Mouse (Mus musculus): ENCODE data around the gene Cdk19.

The Cdk19 gene

DNA sequence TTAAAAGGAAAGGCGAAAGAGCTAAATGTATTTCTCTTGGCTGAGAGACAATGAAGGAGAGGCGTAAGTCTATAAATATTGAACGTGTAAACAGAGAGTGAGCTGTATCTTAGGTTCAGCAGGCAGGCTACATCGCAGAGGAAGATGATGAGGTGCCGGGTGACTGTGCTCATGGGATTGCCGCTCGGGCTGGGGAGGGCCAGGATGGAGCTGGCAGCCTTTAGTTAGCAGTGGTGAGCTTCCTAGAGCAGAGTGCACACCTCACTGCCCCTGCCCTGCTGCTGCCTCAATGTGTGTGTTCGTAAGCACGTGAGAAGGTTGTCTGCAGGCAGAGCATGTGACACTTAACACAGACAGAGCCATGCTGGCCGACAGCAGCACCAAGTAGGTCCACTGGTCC is 101.4 kb downstream of the Cdk19 start:
- no peak for DNase-seq (ENCODE audit: low read depth, low spot score)

DNA sequence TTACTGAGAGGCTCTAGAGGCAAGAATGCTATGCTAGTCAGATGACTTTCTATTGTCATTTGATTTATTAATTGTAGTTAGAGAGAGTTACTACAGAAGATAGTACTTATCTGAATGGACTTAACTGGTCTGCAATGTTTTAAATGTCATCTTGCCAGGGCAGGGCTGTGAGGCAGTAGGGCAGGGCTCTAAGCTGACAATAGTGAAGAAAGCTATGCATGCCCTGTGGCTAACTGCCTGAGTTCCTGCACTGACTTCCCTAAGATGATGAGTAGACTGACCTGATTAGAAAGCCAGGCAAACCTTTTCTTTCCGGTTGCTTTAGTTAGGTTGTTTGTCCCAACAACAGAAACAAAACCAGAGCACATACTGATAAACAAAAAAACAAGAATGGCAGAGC is 102.7 kb downstream of the Cdk19 start:
- peak; percentile 38 for DNase-seq (ENCODE audit: low read depth, low spot score)

DNA sequence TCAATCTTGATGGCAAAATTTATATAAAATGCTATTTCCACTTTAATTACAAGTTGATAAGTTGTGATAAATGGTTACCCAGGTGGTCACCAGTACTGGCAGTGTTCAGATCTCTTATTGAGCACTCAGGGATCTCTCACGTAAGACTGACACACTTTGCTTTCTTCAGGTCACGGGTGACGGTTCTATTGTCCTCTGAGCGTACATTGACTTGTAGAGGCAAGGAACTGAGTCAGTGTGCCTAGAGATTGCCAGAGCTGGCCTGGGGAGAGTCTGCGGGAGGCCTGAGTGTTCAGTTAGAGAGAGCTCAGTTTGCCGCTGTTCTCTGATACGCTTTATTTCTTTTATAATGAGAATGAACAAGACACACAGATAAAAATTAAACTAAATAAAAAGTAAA is 104.0 kb downstream of the Cdk19 start:
- DNase-seq (ENCODE audit: low read depth, low spot score): peak; percentile 45

DNA sequence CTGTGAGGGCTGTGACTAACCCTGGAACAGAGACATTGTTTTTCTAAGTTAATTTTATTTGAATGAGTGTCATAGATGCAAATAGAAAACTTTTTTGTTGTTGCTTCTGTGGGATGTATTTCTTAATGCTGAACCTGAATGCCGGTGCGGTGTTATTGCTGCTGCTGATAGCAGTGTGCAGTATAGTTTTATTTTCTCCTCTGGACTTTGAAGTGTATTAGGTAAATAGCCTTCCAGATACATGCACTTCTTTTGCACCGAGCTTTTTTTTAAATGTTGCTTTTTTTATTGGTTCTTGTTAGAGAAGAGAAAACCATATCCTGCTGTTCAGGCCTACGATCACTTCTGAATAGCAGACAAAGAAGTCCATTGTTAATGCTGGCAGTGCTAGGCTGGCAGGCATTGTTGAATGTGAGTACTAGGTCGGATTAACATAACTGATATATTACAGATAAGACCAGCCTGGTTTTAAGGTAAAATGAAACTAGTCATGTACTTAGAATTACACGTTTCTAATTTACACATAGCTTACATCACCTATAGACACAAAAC is 104.5 kb downstream of the Cdk19 start:
- DNase-seq (ENCODE audit: low read depth, low spot score): peak; percentile 59

DNA sequence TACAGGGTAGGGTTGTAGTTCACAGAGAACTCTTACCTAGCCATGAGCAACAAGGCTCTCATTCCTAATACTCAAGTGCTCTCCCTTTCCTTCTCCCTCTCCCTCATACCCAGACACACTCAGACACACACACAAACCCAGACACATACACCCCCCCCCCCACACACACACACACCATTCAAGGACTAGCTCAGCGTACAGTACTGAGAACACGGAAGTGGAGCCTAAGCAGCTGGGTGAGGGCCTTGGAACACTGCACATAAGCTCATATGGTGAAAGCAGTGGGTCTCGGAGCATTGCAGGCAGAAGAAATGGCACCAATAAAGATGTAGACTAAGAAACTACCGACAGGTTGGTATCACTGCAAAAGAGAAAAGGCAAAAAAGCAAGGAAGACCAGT is 105.2 kb downstream of the Cdk19 start:
- DNase-seq (ENCODE audit: low read depth, low spot score): no peak

DNA sequence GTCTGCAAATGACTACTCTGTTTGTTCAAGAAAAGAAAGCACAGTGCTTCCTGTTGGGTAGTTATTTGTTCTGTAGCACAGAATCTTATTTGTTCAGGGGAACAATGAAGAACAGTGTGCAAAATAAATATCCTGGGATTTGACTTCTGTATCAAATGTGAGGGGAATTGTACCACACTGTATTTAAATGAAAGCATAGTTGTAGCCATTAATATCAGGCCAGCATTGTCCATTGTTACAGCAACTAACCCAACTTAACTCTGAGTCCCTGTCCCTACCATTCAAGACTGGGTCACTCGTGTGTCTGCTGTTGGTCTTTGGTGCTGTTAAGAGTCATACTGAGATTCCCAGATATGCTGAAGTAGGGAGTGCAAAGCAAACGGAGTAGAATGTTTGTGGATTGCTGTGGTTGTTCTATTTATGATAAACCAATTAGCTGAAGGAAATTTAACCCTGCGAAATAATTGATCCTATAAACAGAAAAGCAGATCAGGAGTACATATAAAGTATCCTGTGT is 106.8 kb downstream of the Cdk19 start:
- DNase-seq (ENCODE audit: low read depth, low spot score): no peak

DNA sequence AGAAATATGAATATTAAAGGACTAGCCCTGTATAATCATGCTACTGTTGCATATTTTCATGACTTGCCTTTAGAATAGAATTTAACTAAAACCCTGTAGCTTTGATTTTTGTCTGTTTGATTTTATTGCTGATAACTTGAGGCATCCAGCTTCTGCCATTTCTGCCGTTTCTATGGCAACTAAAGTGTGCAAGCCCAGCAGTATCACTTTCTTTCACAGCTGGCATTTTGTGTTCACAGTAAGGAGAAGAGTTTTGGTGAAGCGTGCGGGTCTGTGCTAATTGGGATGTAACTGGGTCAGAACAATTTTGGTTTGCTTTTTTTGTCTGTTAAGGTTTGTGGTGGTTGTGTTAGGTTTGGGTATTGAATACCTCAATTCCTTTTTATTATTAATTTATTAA is 107.3 kb downstream of the Cdk19 start:
- DNase-seq (ENCODE audit: low read depth, low spot score): no peak

DNA sequence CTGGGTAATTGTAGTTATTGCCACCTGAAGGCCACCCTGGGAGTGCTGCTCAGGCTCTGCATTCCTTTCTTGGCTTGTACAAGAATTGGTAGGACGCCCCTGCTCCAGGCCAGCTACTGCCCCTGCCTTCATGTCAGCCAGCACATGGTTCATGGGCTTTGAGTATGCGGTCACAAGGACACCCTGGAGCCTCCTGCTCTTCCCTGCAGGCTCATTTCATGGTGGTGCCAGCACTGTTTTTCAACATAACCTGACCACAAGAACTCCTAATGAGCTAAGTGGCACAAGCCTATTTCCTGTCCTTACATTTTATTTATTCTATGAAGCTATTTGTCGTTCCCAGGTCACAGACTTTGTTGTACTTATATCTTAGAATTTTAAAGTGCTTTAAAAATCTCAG is 107.9 kb downstream of the Cdk19 start:
- DNase-seq (ENCODE audit: low read depth, low spot score): no peak

DNA sequence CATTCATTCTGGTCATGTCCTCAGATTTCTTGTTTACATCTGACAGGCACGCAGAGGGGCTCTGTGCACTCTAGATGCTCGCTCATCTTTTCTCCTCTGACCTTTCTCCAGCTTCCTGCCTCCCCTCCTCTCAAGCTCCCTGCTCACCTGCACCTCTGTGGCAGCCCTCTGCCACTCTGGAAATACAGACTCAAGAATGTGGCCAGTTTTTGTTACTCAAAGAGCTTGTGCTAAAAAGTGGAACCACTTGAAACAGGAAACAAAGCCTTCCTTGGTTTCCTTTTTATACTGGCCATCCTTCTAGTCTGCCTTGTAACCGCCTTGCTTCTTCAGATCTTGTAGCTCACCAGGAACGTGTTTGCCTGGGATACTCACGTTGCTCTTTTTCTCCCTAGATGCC is 108.6 kb downstream of the Cdk19 start:
- no peak for DNase-seq (ENCODE audit: low read depth, low spot score)

DNA sequence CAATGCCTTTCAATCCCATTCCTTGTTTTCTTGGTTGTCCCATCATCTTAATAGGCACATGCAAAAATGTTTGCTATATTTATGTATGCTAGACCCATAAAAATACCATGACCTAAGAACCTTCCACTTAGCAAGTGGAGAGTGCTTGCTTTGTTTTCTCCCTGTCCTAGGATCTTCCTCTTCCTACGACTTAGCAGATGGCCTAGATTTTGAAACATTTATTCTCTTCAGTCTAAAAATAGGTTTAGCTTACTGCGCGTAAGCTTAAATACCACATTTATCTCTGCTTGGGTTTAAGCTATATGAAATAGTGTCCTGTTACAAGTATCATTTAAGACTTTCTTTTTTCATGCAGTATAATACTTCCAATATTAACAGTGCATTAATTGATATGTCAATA is 109.1 kb downstream of the Cdk19 start:
- no peak for DNase-seq (ENCODE audit: low read depth, low spot score)

DNA sequence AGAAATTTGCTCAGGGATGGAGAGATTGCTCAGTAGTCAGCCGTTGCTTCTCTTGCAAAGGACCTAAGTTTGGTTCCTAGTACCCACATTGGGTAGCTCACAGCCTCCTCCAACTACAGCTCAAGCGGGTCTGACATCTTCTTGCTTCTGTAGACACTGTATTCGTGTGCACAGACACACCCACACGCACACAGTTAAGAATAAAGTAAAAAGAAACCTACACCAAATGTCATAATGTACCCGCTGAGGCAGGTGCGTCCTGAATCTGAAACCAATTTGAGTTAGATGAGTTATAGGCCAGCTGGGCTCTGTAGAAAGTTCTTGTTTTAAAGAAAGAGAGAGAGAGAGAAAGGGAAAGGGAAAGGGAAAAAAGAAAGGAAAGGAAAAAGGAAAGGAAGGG is 110.2 kb downstream of the Cdk19 start:
- DNase-seq (ENCODE audit: low read depth, low spot score): no peak

DNA sequence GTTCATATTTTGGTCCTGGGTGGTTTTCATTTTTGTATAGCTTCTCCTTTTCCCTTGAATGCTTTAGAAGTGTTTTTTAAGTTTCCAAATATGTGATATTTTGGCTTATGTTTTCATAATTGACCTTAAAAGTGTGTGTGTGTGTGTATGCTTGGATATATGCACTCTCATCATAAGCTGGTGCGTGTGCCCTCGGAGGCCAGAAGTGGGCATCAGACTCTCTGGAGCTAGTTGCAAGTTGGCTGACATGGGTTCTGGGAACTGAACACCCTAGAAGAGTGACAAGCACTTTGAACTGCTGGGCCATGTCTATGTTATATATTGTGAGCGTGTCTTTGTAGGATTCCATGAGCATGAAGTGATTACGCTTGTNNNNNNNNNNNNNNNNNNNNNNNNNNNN is 110.8 kb downstream of the Cdk19 start:
- no peak for DNase-seq (ENCODE audit: low read depth, low spot score)

DNA sequence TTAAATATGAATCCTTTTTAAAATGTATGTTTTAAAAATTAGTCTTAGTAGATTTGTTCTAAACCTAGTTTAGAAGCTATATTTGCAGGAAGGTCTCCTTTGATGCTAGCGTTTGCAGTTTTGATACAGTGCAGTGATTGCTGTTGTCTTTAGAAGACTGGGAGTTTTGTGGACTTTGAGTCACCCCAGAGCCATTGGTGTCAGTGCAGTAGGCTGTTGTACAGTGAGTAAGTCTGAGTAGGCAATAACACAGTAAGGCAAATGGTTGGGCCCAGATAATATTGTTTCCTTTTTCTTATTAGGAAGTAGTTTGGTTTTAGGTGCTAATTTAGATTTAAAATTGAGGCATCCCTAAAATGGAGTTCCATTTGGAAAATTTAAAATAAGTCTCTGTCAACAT is 117.8 kb downstream of the Cdk19 start:
- DNase-seq (ENCODE audit: low read depth, low spot score): no peak

DNA sequence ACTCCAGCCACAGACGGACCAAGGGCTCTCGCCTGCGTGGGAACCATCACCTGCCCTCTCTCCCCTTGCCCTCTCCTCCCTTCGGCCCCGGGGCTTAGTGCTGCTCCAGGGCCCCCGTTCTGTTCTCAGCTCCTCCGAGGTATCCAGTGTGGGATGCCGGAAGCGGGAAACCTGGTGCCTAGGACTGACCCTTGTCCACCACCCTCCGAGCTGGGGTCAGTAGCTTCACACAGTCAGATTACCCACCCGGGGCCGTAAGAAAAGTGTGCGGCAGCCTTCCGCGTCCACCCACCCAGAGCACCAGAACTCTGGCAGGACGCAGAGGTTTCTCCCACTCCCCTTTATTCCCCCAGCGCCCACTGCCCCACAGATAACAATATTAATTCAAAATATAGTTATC is 119.8 kb downstream of the Cdk19 start:
- no peak for DNase-seq (ENCODE audit: low read depth, low spot score)

DNA sequence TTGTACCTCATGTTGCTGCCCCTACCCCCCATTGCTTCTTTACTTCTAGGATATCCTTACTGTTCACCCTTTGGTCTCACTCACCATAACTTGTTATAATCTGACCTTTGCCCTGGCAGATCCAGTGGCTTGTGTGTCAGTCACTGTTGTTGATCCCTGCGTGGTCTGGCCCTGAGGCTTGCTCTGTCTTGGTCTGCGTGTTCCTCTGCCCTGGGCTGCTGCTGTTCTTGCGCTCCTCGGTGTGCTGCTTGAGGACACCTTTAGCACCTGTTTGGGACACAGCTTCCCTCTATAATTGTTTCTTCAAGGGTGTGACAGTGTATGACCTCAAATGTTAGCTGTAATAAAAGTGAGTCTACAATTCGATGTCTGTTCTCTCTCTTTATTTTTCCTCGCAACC is 122.0 kb downstream of the Cdk19 start:
- DNase-seq (ENCODE audit: low read depth, low spot score): no peak

DNA sequence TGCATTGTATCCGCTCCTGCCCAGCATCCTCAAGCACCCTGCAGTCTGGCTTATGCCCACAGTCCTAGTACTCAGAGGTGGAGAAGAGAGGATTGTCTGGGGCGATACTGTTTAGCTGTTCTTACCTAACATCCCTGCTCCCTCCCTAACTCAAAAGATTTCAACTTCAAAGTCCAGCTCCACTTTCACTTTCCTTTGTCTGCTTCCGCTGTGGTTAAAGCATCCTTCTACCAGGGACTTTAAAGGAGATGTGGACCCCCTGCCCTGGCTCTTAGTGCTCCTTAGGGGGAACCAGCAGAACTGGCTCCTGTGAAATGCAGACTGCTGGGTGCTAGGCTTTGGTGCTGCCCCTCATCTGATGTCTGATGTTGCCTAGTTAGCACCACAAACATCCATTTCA is 122.9 kb downstream of the Cdk19 start:
- no peak for DNase-seq (ENCODE audit: low read depth, low spot score)

DNA sequence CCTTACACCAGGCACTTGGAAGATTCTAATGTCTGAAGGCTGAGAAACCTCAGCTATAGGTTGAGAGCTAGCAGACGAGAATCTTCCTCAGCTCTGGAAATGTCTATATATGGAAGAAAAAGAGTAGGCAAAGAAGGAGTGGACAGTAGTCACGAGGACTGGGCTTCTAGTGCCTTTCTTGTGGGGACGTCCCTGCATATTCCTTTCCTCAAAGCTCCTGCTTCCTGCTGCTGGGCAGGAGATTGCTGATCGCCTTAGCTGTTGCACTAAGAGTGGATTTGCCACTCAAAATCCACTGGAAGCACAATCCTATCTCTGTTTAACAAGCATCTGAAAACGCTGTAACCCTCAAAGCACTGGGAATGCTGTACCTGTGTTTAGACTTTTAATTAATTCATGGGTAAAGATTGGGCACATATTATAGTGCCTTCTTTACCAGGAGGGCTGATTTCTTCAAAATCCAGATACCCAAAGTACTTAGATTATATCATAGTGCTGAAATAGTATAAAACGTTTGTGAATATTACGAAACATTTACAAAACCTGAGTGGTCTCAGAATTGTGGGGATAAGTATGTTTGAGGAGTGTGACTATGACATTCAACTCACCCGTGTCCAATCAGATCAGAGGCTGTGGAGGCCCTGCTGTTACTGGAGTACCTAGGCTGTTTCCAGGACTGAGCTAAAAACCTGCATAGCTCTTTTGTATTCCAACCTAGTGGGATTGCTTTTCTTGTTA is 128.0 kb downstream of the Cdk19 start:
- no peak for DNase-seq (ENCODE audit: low read depth, low spot score)

DNA sequence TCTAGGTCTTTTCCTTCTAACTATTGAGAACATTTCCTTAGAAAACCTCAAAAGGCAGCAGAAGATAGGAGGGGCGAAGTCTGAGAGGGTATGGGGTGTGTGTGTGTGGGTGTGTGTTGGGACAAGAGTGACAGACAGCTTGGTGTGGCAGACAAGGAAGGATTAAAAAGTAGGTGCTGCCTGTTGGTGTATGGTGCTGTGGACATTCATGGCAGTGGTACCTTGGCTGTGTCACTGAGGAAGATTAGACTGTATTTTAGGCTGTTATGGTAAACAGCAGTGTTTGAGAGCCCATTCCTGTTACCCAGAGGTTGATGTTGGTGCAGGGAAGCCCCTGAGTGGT is 128.5 kb downstream of the Cdk19 start:
- no peak for DNase-seq (ENCODE audit: low read depth, low spot score)

DNA sequence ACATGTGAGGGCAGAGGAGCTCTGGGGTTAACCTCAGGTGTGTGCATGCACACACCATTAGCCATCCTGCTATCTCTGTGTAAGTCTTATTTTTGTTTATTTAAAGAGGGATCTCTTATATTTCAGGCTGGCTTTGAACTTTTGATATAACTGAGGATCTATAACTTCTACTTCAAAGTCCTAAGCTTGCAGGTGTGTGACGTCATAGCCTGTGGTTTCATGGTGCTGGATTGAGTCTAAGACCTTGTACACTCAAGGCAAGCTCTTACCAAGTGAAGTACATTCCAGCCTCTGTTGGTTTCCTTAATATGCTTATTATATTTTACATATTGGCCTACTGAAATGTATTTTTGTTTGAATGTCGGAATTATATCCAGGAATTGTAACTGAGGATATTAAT is 129.8 kb downstream of the Cdk19 start:
- no peak for DNase-seq (ENCODE audit: low read depth, low spot score)

DNA sequence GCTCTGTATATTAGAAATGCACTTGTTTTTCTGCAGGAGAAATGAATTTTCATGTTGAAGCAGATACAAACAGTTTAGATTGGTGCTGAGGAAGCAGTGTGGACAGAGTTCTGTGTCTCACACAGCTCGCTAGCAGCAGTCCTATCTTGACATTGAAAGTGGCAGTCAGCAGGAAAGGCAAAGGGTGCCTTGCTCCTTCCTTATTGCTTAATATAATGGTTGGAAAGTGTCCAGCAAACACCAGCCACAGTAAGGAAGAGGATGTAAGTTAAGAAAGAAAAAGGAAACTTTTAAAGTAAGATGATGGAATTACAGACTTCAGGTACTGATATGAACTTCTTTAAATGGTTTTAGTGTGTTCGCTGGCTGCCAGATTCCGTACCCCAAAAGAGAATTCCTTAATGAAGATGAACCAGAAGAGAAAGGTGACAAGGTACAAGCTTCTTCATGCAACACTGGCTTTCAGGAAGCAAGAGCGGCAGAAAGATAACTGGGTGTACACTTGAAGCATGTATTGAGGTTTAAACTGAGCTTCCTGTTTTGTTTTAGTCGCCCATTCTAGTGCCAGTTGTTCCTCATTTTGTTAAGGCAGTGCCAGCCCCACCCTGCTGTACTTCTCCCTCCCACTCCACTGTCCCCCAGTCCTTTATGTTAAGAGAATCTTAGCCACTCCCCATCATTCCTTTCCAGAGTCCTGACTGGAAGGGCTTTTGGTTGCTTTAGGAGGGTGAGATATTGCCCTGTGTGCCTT is 137.3 kb downstream of the Cdk19 start:
- no peak for DNase-seq (ENCODE audit: low read depth, low spot score)

DNA sequence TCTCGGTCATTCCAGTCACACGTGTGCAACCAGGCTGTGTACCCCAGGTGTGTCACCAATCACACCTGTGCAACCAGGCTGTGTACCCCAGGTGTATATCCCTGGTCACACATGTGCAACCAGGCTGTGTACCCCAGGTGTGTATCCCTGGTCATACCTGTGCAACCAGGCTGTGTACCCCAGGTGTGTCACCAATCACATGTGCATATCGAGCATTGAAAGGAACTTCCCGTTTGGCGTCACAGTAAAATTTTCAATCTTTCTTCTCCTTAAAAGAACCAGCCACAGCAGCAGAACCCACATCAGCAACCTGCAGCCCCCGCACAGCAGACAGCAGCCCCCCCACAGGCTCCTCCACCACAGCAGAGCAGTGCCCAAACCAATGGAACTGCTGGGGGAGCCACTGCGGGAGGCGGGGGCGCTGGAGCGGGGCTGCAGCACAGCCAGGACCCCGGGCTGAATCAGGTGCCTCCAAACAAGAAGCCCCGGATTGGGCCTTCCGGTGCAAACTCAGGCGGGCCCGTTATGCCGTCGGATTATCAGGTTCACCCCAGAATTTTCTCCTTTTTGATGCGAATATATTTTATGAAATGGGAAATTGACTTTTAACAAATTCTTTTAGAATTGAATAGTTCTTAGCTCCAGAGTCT is 138.2 kb downstream of the Cdk19 start:
- no peak for DNase-seq (ENCODE audit: low read depth, low spot score)

DNA sequence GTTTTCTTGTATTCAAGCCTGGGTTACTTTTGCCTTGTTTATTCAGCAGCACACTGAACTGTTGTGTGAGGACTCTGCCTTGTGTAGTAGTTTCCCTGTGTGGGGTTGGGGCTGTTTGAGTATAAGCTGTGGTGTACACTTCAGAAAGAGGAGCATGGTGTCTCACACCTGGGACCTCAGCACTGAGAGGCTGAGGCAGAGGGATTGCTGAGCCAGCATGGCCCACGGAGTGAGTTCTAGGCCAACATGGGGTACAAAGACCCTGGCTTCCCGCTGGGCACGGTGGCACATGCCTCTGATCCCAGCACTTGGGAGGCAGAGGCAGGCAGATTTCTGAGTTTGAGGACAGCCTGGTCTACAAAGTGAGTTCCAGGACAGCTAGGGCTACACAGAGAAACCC is 139.3 kb downstream of the Cdk19 start:
- no peak for DNase-seq (ENCODE audit: low read depth, low spot score)

DNA sequence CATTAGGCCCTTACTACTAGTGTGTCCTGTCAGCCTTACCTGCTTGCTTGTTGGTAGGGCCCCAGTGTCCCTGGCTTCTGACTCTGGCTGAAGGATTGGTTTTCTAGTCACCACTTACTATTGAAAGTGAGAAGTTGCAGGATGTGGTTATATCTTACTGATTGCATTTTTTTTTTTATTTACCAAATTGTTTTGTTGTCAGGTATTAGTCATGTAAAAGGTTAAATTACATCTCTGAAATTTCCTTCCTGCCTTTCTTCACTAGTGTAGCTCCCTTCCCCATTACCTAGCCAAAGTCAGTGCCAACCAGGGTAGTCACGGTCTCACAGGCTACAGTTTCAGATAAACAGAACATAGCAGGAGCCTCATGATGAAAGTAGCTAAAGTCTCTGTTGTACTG is 139.9 kb downstream of the Cdk19 start:
- DNase-seq (ENCODE audit: low read depth, low spot score): no peak

Measured in R1 (cell line).